ENCODE assay signal across 8 mouse cellular contexts in genomic region chr12:33176555-33176900, GRCm38 (mm10). TPM values are rescaled to one million over a fixed set of nuclear protein-coding genes. Genes with fewer than 3 reads are reported as not detected.
DNase-seq lines count a peak whose midpoint lies in the region; ATAC-seq and TF ChIP-seq lines count a peak whose summit lies in the region.

No protein-coding gene starts in this region.

- H3K79me2 ChIP-seq in C2C12 (ENCODE audit: control insufficient read depth, insufficient read depth) = peaks cover 90% of the 10 kb centered on the region

- H3K9me3 ChIP-seq in heart, embryonic 12.5 days (replicated peaks) = no peaks in the 10 kb centered on the region
- H3K9me3 ChIP-seq in limb, embryonic 15.5 days = no peaks in the 10 kb centered on the region

- peaks cover 32% of the 10 kb centered on the region for H3K4me1 ChIP-seq in heart, embryonic 12.5 days (replicated peaks)
- peaks cover 30% of the 10 kb centered on the region for H3K4me1 ChIP-seq in limb, embryonic 15.5 days

- no peak for ATAC-seq in heart, embryonic 12.5 days (ENCODE audit: insufficient number of reproducible peaks, low FRiP score)
- no peak for ATAC-seq in limb, embryonic 15.5 days (ENCODE audit: insufficient number of reproducible peaks, low FRiP score, low TSS enrichment, low read depth)

- peak overlapping the region; percentile 7 for H3K4me3 ChIP-seq in C2C12 (ENCODE audit: insufficient read depth, poor library complexity, severe bottlenecking)
- peak overlapping the region; percentile 44 for H3K4me3 ChIP-seq in heart, embryonic 12.5 days
- no peak overlapping the region; the same call in 1 of the 2 replicates for H3K4me3 ChIP-seq in limb, embryonic 15.5 days
- no peak overlapping the region for H3K4me3 ChIP-seq in left cerebral cortex, adult 2 months

- peak overlapping the region; percentile 78 for H3K4me2 ChIP-seq in heart, embryonic 12.5 days
- H3K4me2 ChIP-seq in limb, embryonic 15.5 days = peak overlapping the region; percentile 52; the same call in 1 of the 2 replicates

- H3ac ChIP-seq in C2C12 (ENCODE audit: control insufficient read depth, insufficient read length, low read depth) = no peak overlapping the region

- peaks cover 24% of the 10 kb centered on the region for H3K79me3 ChIP-seq in C2C12 (ENCODE audit: low read depth)

- H3K27me3 ChIP-seq in C2C12 (ENCODE audit: control insufficient read depth, insufficient read depth, insufficient read length) = no peaks in the 10 kb centered on the region
- H3K27me3 ChIP-seq in heart, embryonic 12.5 days (replicated peaks) = no peaks in the 10 kb centered on the region
- no peaks in the 10 kb centered on the region for H3K27me3 ChIP-seq in limb, embryonic 15.5 days

- TF ChIP-seq CTCF in C2C12 (IDR thresholded peaks at IDR 0.05; ENCODE audit: control insufficient read depth, insufficient read depth, insufficient read length) = no peak
- no peak for TF ChIP-seq CTCF in left cerebral cortex, adult 2 months (IDR thresholded peaks at IDR 0.05)

- peak; percentile 46 for DNase-seq in adrenal gland, adult 2 months
- no peak for DNase-seq in adrenal gland, postnatal 4 days (ENCODE audit: low spot score in 2 of 2)
- peak; percentile 32 for DNase-seq in retina, postnatal 1 day
- no peak for DNase-seq in left cerebral cortex, adult 2 months (ENCODE audit: extremely low spot score in 1 of 2, low spot score in 2 of 2)
- DNase-seq in layer of hippocampus, postnatal 36 days = no peak

- WGBS in heart, embryonic 12.5 days = 26% methylated on average over 5 of the region's 5 CpGs
- 42% methylated on average over 5 of the region's 5 CpGs for WGBS in limb, embryonic 15.5 days

- intact Hi-C loops in left cerebral cortex, adult 2 months (cut with DNase I) = no loop called here

- H3K36me3 ChIP-seq in C2C12 (ENCODE audit: control insufficient read depth, insufficient read depth) = peaks cover 7% of the 10 kb centered on the region
- no peaks in the 10 kb centered on the region for H3K36me3 ChIP-seq in heart, embryonic 12.5 days
- H3K36me3 ChIP-seq in limb, embryonic 15.5 days = no peaks in the 10 kb centered on the region

- H3K27ac ChIP-seq in heart, embryonic 12.5 days (ENCODE audit: poor library complexity, severe bottlenecking) = no peak overlapping the region
- H3K27ac ChIP-seq in limb, embryonic 15.5 days = no peak overlapping the region
- no peak overlapping the region; the same call in 1 of the 2 replicates for H3K27ac ChIP-seq in left cerebral cortex, adult 2 months

- peak overlapping the region; percentile 48 for H3K9ac ChIP-seq in heart, embryonic 12.5 days
- no peak overlapping the region for H3K9ac ChIP-seq in limb, embryonic 15.5 days

TF ChIP-seq in C2C12, 6 proteins besides CTCF, POLR2A, EP300 and RAD21:
- TF ChIP-seq MYOG (IDR thresholded peaks at IDR 0.05; ENCODE audit: control insufficient read depth, extremely low read depth, insufficient read length) (no peak), FOSL1 (IDR thresholded peaks at IDR 0.05; ENCODE audit: insufficient read depth, low read length, poor library complexity, severe bottlenecking) (no peak), MAX (IDR thresholded peaks at IDR 0.05) (no peak), USF1 (IDR thresholded peaks at IDR 0.05; ENCODE audit: low read depth) (no peak), CEBPB (IDR thresholded peaks at IDR 0.05; ENCODE audit: low read depth) (no peak), MYOD1 (IDR thresholded peaks at IDR 0.05; ENCODE audit: control insufficient read depth, insufficient read length, low read depth) (no peak)
TF ChIP-seq in C2C12: peak in this region for 0.

RNA-seq across cellular contexts. Expression of gene Atxn7l1, which starts 29.0 kb away (rescaled TPM):
- 10 to 100 TPM; 30.8 to 31.6 TPM for total RNA-seq in adrenal gland, adult 2 months (2021)
- polyA plus RNA-seq in adrenal gland, adult 2 months (2012; rRNA removed) = 19.9 and 21.8 TPM in 2 replicates
- total RNA-seq in adrenal gland, postnatal 4 days (2021) = 10 to 100 TPM; 34.1 to 38.8 TPM
- 14.6 TPM for polyA plus RNA-seq in C2C12 (2012; fragmentation: generic; extraction: Trizol)
- 11.1 and 11.4 TPM in 2 replicates for polyA plus RNA-seq in heart, embryonic 12.5 days (2016; fragmentation: Nextera tagmentation; extraction: Ambion mirVana)
- 10.9 and 12.2 TPM in 2 replicates for polyA plus RNA-seq in limb, embryonic 15.5 days (2015; fragmentation: Nextera tagmentation; extraction: Ambion mirVana)
- total RNA-seq in left cerebral cortex, adult 2 months (2021) = 10 to 100 TPM; 63.2 to 64.8 TPM
- total RNA-seq in layer of hippocampus, postnatal 36 days (2021) = 10 to 100 TPM; 56.3 to 64.5 TPM

Comparison
In these comparisons a context has a peak if more than half of its experiments do, and no peak if none do; other contexts are left out.
1. DNase-seq: peak in adrenal gland, adult 2 months (single experiment) and retina, postnatal 1 day (single experiment); none in adrenal gland, postnatal 4 days (0 of 2), left cerebral cortex, adult 2 months (0 of 2) and layer of hippocampus, postnatal 36 days (0 of 2).
2. H3K4me3 ChIP-seq: peak in C2C12 (single experiment) and heart, embryonic 12.5 days (single experiment); none in limb, embryonic 15.5 days (single experiment) and left cerebral cortex, adult 2 months (single experiment).